Mouse (Mus musculus): Measurements from ENCODE around the gene Pgm5.
A peak's percentile ranks its signal among the peaks of the same experiment; 100 is the strongest.

Pgm5 gene

GRCm38 (mm10) chr19:24779996-24780395, 81.7 kb downstream of the Pgm5 start:
- no peak for DNase-seq (ENCODE audit: low spot score in 2 of 2)

- DNase-seq (ENCODE audit: low spot score in 2 of 2), result no peak
Measured at GRCm38 (mm10) chr19:24770345-24770744, 91.3 kb downstream of the Pgm5 start.

- DNase-seq (ENCODE audit: low spot score in 2 of 2), result no peak
Measured at GRCm38 (mm10) chr19:24767401-24767800, 94.3 kb downstream of the Pgm5 start.

- DNase-seq (ENCODE audit: low spot score in 2 of 2), result no peak
Measured at GRCm38 (mm10) chr19:24762473-24763149, 99.0 kb downstream of the Pgm5 start.

- DNase-seq (ENCODE audit: low spot score in 2 of 2), result no peak
Measured at GRCm38 (mm10) chr19:24756627-24757026, 105.0 kb downstream of the Pgm5 start.

GRCm38 (mm10) chr19:24754440-24754785, 107.2 kb downstream of the Pgm5 start:
- DNase-seq (ENCODE audit: low spot score in 2 of 2), result no peak

GRCm38 (mm10) chr19:24753617-24754439, 107.8 kb downstream of the Pgm5 start:
- peak; percentile 16 to 25 for DNase-seq (ENCODE audit: low spot score in 2 of 2)

GRCm38 (mm10) chr19:24752873-24753538, 108.6 kb downstream of the Pgm5 start:
- DNase-seq (ENCODE audit: low spot score in 2 of 2), result no peak

- DNase-seq (ENCODE audit: low spot score in 2 of 2), result no peak
Measured at GRCm38 (mm10) chr19:24746266-24746875, 115.3 kb downstream of the Pgm5 start.

- no peak for DNase-seq (ENCODE audit: low spot score in 2 of 2)
Measured at GRCm38 (mm10) chr19:24742606-24743005, 119.0 kb downstream of the Pgm5 start.

- no peak for DNase-seq (ENCODE audit: low spot score in 2 of 2)
Measured at GRCm38 (mm10) chr19:24738786-24739185, 122.9 kb downstream of the Pgm5 start.

- DNase-seq (ENCODE audit: low spot score in 2 of 2), result no peak
Measured at GRCm38 (mm10) chr19:24738026-24738425, 123.6 kb downstream of the Pgm5 start.

- DNase-seq (ENCODE audit: low spot score in 2 of 2), result no peak
Measured at GRCm38 (mm10) chr19:24735484-24736128, 126.0 kb downstream of the Pgm5 start.

- DNase-seq (ENCODE audit: low spot score in 2 of 2), result no peak
Measured at GRCm38 (mm10) chr19:24730661-24731060, 131.0 kb downstream of the Pgm5 start.

- peak in 1 of 2 experiments; percentile 38 for DNase-seq (ENCODE audit: low spot score in 2 of 2)
Measured at GRCm38 (mm10) chr19:24724362-24724761, 137.3 kb downstream of the Pgm5 start.

GRCm38 (mm10) chr19:24720448-24720847, 141.2 kb downstream of the Pgm5 start:
- DNase-seq (ENCODE audit: low spot score in 2 of 2), result no peak

GRCm38 (mm10) chr19:24719504-24719903, 142.2 kb downstream of the Pgm5 start:
- DNase-seq (ENCODE audit: low spot score in 2 of 2), result no peak

GRCm38 (mm10) chr19:24718021-24718420, 143.6 kb downstream of the Pgm5 start:
- no peak for DNase-seq (ENCODE audit: low spot score in 2 of 2)

GRCm38 (mm10) chr19:24716303-24717097, 145.2 kb downstream of the Pgm5 start:
- DNase-seq (ENCODE audit: low spot score in 2 of 2), result peak; percentile 31 to 78

GRCm38 (mm10) chr19:24708032-24708431, 153.6 kb downstream of the Pgm5 start:
- no peak for DNase-seq (ENCODE audit: low spot score in 2 of 2)

Measured in frontal cortex, postnatal 36 days (tissue).